Mouse (Mus musculus): Measurements from ENCODE around the gene Gramd4. TPM values are rescaled to one million over a fixed set of nuclear protein-coding genes. Genes with fewer than 3 reads are reported as not detected.

Gene Gramd4
- polyA plus RNA-seq, 1 experiment = 15.0 TPM

DNA sequence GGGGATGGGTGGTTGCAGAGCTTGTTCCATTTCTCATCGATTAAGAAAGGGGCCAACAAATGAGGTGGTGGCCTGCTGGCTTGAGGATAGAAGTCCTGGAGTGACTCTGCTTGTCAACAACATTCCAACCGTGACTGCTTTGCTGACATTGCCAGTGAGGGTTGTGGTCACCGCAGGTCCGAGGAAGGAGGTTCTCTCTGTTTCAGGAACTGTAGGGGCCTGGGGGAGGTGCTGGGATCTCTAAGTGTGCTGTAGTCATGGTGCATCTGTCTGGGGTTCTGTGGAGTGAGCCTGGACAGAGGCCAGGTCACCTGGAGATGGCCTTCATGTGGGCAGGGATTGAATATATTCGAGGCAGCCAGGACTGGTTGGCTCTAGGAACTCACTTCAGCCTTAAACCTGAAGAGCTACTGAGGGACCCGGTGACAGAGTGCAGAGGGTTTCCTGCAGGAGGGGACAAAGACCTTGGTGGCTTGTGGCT lies 25.8 kb downstream of the Gramd4 start:
- peaks cover 35% of the 10 kb centered on the region for H3K79me2 ChIP-seq (ENCODE audit: control insufficient read depth, insufficient read depth)
- no peaks in the 10 kb centered on the region for H3K36me3 ChIP-seq (ENCODE audit: control insufficient read depth, insufficient read depth)
- no peaks in the 10 kb centered on the region for H3K27me3 ChIP-seq (ENCODE audit: control insufficient read depth, insufficient read depth, insufficient read length)
- H3K4me3 ChIP-seq = no peak overlapping the region
- TF ChIP-seq MYOD1 (IDR thresholded peaks at IDR 0.05; ENCODE audit: control insufficient read depth in 1 of 3, insufficient read length in 2 of 3, low read depth in 2 of 3) = peak in 1 of 3 experiments; percentile 8
- TF ChIP-seq POLR2A (IDR thresholded peaks at IDR 0.05; ENCODE audit: insufficient read length, low read depth) = no peak
- H3K4me2 ChIP-seq (ENCODE audit: low read depth) = no peak overlapping the region
- H3ac ChIP-seq (ENCODE audit: control insufficient read depth, insufficient read length) = no peak overlapping the region

DNA sequence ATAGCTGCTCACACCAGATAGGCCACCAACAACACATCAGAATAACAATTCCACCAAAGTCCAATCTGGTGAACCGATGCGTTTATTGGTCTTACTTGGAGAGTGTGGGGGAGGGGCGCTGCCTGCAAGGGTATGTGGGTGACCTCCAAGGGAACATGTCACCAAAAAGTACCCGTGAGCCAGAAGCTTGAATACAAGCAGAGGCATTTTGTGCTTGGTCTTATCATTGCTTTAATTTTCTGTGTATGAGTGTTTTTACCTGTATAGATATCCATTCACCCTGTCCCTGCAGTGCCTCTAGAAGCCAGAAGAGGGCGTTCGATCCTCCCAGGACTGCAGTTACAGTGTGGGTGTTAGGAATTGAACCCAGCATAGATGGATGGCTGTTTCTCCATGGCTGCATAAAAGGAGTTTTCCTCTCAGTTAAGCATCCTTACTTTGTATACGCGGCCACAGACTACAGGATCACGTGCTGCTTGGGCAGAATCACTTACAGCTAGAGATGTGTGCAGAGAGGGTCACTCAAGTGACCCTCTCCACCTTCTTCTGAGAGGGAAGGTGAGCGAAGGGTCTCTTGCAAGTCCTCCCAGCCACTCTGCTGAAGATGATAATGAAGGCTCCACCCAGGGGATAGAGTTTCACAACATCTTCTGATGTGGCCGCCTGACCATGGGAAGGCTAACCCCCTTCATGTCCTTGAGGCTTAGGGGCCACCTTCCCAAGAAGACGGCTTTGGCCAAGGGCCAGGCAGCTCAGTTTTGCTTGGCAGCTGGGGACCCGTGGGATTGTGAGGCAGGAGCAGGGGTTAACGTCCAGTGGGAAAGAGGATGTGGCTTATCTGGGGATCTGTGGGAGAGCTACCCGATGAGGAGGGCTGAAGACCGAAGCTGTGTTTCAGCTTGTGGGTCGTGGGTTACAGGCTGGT lies 28.1 kb downstream of the Gramd4 start:
- Histone ChIP-seq H3ac (ENCODE audit: control insufficient read depth, insufficient read length) (no peak overlapping the region), H3K4me2 (ENCODE audit: low read depth) (peak overlapping the region; percentile 64), H3K27me3 (ENCODE audit: control insufficient read depth, insufficient read depth, insufficient read length) (no peaks in the 10 kb centered on the region), H3K36me3 (ENCODE audit: control insufficient read depth, insufficient read depth) (no peaks in the 10 kb centered on the region), H3K79me2 (ENCODE audit: control insufficient read depth, insufficient read depth) (peaks cover 31% of the 10 kb centered on the region), H3K4me3 (no peak overlapping the region)
- TF ChIP-seq REST (IDR thresholded peaks at IDR 0.05; ENCODE audit: insufficient read depth, insufficient read length) = no peak
- no peak for TF ChIP-seq POLR2AphosphoS2 (IDR thresholded peaks at IDR 0.05; ENCODE audit: insufficient read length, low read depth)
- peak; percentile 51 for TF ChIP-seq USF1 (IDR thresholded peaks at IDR 0.05; ENCODE audit: low read depth)
- no peak for TF ChIP-seq SRF (IDR thresholded peaks at IDR 0.05; ENCODE audit: control insufficient read depth, insufficient read length, low read depth)
- TF ChIP-seq CEBPB (IDR thresholded peaks at IDR 0.05; ENCODE audit: insufficient read depth, poor library complexity, severe bottlenecking) = no peak
- TF ChIP-seq POLR2A (IDR thresholded peaks at IDR 0.05; ENCODE audit: insufficient read length, low read depth) = no peak
- no peak for TF ChIP-seq TCF3 (IDR thresholded peaks at IDR 0.05; ENCODE audit: insufficient read length, low read depth)
- TF ChIP-seq MYOD1 (IDR thresholded peaks at IDR 0.05; ENCODE audit: control insufficient read depth in 1 of 3, insufficient read length in 2 of 3, low read depth in 2 of 3) = peak in 2 of 3 experiments; percentile 46 to 56
- no peak for TF ChIP-seq MAX (IDR thresholded peaks at IDR 0.05; ENCODE audit: low read depth)
- TF ChIP-seq MYOG (IDR thresholded peaks at IDR 0.05; ENCODE audit: control insufficient read depth in 1 of 3, insufficient read depth in 1 of 3, insufficient read length in 2 of 3, low read depth in 2 of 3) = peak in 1 of 3 experiments; percentile 49
- TF ChIP-seq E2F4 (IDR thresholded peaks at IDR 0.05; ENCODE audit: insufficient read depth) = no peak
- no peak for TF ChIP-seq TCF12 (IDR thresholded peaks at IDR 0.05; ENCODE audit: insufficient read depth, poor library complexity, severe bottlenecking)

DNA sequence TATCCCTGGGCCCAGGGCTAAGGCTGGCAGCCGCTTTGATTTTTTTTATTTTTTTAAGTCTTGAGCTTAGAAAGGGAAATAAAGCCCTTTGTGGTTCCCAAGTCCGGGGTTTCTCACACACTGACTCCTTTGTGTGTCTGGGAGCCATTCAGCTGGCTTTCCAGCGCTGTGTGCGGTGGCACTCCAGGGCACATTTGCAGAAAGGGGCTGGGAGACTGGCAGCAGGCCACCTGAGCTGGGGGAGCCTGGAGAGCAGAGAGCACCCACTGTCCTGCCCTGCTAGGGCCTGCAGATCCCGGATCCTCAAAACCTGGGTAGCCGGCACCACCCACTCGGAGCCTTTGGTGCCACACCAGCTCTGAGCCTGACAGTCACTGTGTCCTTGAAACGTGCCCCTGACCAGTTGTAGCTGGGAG lies 28.8 kb downstream of the Gramd4 start:
- Histone ChIP-seq H3K27me3 (ENCODE audit: control insufficient read depth, insufficient read depth, insufficient read length) (no peaks in the 10 kb centered on the region), H3K79me2 (ENCODE audit: control insufficient read depth, insufficient read depth) (peaks cover 37% of the 10 kb centered on the region), H3K4me2 (ENCODE audit: low read depth) (peak overlapping the region; percentile 64), H3K4me3 (no peak overlapping the region), H3ac (ENCODE audit: control insufficient read depth, insufficient read length) (no peak overlapping the region), H3K36me3 (ENCODE audit: control insufficient read depth, insufficient read depth) (no peaks in the 10 kb centered on the region)
- TF ChIP-seq SRF (IDR thresholded peaks at IDR 0.05; ENCODE audit: control insufficient read depth, insufficient read length, low read depth) (no peak), TCF3 (IDR thresholded peaks at IDR 0.05; ENCODE audit: insufficient read length, low read depth) (no peak), CEBPB (IDR thresholded peaks at IDR 0.05; ENCODE audit: insufficient read depth, poor library complexity, severe bottlenecking) (no peak), MYOG (IDR thresholded peaks at IDR 0.05; ENCODE audit: control insufficient read depth in 1 of 3, insufficient read depth in 1 of 3, insufficient read length in 2 of 3, low read depth in 2 of 3) (no peak), POLR2AphosphoS2 (IDR thresholded peaks at IDR 0.05; ENCODE audit: insufficient read length, low read depth) (no peak), USF1 (IDR thresholded peaks at IDR 0.05; ENCODE audit: low read depth) (no peak), REST (IDR thresholded peaks at IDR 0.05; ENCODE audit: insufficient read depth, insufficient read length) (no peak), MYOD1 (IDR thresholded peaks at IDR 0.05; ENCODE audit: control insufficient read depth in 1 of 3, insufficient read length in 2 of 3, low read depth in 2 of 3) (no peak), E2F4 (IDR thresholded peaks at IDR 0.05; ENCODE audit: insufficient read depth) (no peak), MAX (IDR thresholded peaks at IDR 0.05; ENCODE audit: low read depth) (no peak), TCF12 (IDR thresholded peaks at IDR 0.05; ENCODE audit: insufficient read depth, poor library complexity, severe bottlenecking) (no peak), POLR2A (IDR thresholded peaks at IDR 0.05; ENCODE audit: insufficient read length, low read depth) (no peak)

DNA sequence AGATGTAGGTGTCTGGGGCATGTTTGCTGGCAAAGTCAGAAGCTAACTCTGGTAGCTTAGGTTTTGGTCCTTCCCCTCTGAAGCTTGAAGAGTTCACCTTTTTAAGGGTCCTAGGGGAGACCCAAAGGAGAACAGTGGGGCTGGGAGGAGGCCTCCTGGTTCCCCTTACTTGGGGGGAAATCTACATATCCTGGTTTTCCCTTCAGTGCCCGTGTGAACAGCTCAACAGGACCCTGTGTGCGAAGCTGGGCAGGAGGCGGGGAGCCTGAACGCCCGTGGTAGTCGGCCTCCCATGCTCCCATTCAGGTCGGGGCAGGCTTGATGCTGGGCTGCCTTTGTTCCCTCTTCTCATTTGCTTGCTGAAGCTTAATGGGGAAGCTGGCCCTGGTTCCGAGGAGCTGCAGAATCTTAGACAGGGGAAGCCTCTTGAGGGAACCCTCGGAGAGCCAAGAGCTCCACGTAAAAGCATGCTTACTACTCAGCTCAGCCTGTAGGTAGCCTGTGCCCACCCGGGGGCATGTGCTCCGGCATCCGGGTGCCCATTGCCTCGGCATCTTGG lies 30.2 kb downstream of the Gramd4 start:
- Histone ChIP-seq H3K79me2 (ENCODE audit: control insufficient read depth, insufficient read depth) (peaks cover 37% of the 10 kb centered on the region), H3K27me3 (ENCODE audit: control insufficient read depth, insufficient read depth, insufficient read length) (no peaks in the 10 kb centered on the region), H3K36me3 (ENCODE audit: control insufficient read depth, insufficient read depth) (peaks cover 8% of the 10 kb centered on the region), H3ac (ENCODE audit: control insufficient read depth, insufficient read length) (no peak overlapping the region), H3K4me3 (no peak overlapping the region), H3K4me2 (ENCODE audit: low read depth) (no peak overlapping the region)
- TF ChIP-seq MYOG (IDR thresholded peaks at IDR 0.05; ENCODE audit: control insufficient read depth in 1 of 3, insufficient read depth in 1 of 3, insufficient read length in 2 of 3, low read depth in 2 of 3) (no peak), REST (IDR thresholded peaks at IDR 0.05; ENCODE audit: insufficient read depth, insufficient read length) (no peak), MAX (IDR thresholded peaks at IDR 0.05; ENCODE audit: low read depth) (no peak), SRF (IDR thresholded peaks at IDR 0.05; ENCODE audit: control insufficient read depth, insufficient read length, low read depth) (no peak), MYOD1 (IDR thresholded peaks at IDR 0.05; ENCODE audit: control insufficient read depth in 1 of 3, insufficient read length in 2 of 3, low read depth in 2 of 3) (no peak), USF1 (IDR thresholded peaks at IDR 0.05; ENCODE audit: low read depth) (no peak), POLR2AphosphoS2 (IDR thresholded peaks at IDR 0.05; ENCODE audit: insufficient read length, low read depth) (no peak), TCF3 (IDR thresholded peaks at IDR 0.05; ENCODE audit: insufficient read length, low read depth) (no peak), E2F4 (IDR thresholded peaks at IDR 0.05; ENCODE audit: insufficient read depth) (no peak), CEBPB (IDR thresholded peaks at IDR 0.05; ENCODE audit: insufficient read depth, poor library complexity, severe bottlenecking) (no peak), TCF12 (IDR thresholded peaks at IDR 0.05; ENCODE audit: insufficient read depth, poor library complexity, severe bottlenecking) (no peak), POLR2A (IDR thresholded peaks at IDR 0.05; ENCODE audit: insufficient read length, low read depth) (no peak)

All from myocyte (in vitro differentiated cells).